Mouse (Mus musculus): ENCODE data around the gene Gdf9. TPM values are rescaled to one million over a fixed set of nuclear protein-coding genes. Genes with fewer than 3 reads are reported as not detected.
A peak's percentile ranks its signal among the peaks of the same experiment; 100 is the strongest.

Gene Gdf9
- polyA plus RNA-seq, 1 experiment: 1.5 TPM

- Histone ChIP-seq H3K27ac (ENCODE audit: control insufficient read depth, insufficient read depth, low read length) (no peak overlapping the region), H3K4me3 (ENCODE audit: control insufficient read depth, insufficient read depth, low read length) (no peak overlapping the region), H3K36me3 (ENCODE audit: control insufficient read depth, insufficient read depth, low read length) (no peaks in the 10 kb centered on the region), H3K4me1 (replicated peaks; ENCODE audit: control insufficient read depth, insufficient read depth, low read length) (peaks cover 9% of the 10 kb centered on the region), H3K27me3 (ENCODE audit: control insufficient read depth, insufficient read depth, low read length) (no peaks in the 10 kb centered on the region)
- TF ChIP-seq CTCF (IDR thresholded peaks at IDR 0.05; ENCODE audit: borderline replicate concordance, control insufficient read depth, extremely low read depth, insufficient read depth, low read length, poor library complexity) (no peak), POLR2A (IDR thresholded peaks at IDR 0.05; ENCODE audit: control insufficient read depth, extremely low read depth, insufficient read depth, low read length, poor library complexity) (no peak)
- no peak for DNase-seq
- WGBS: 55% methylated on average over 8 of the region's 8 CpGs
These were observed 4.7 kb downstream of the Gdf9 start for GRCm38 (mm10) chr11:53435504-53435903.

GRCm38 (mm10) chr11:53436338-53436737 is 5.5 kb downstream of the Gdf9 start:
- Histone ChIP-seq H3K4me3 (ENCODE audit: control insufficient read depth, insufficient read depth, low read length) (no peak overlapping the region), H3K36me3 (ENCODE audit: control insufficient read depth, insufficient read depth, low read length) (no peaks in the 10 kb centered on the region), H3K27ac (ENCODE audit: control insufficient read depth, insufficient read depth, low read length) (no peak overlapping the region), H3K27me3 (ENCODE audit: control insufficient read depth, insufficient read depth, low read length) (no peaks in the 10 kb centered on the region), H3K4me1 (replicated peaks; ENCODE audit: control insufficient read depth, insufficient read depth, low read length) (peaks cover 10% of the 10 kb centered on the region)
- WGBS: 90% methylated on average over 6 of the region's 6 CpGs
- TF ChIP-seq CTCF (IDR thresholded peaks at IDR 0.05; ENCODE audit: borderline replicate concordance, control insufficient read depth, extremely low read depth, insufficient read depth, low read length, poor library complexity): no peak
- no peak for TF ChIP-seq POLR2A (IDR thresholded peaks at IDR 0.05; ENCODE audit: control insufficient read depth, extremely low read depth, insufficient read depth, low read length, poor library complexity)
- DNase-seq: no peak

- H3K4me3 ChIP-seq (ENCODE audit: control insufficient read depth, insufficient read depth, low read length): no peak overlapping the region
- peaks cover 2% of the 10 kb centered on the region; the same call in 1 of the 2 replicates for H3K4me1 ChIP-seq (replicated peaks; ENCODE audit: control insufficient read depth, insufficient read depth, low read length)
- TF ChIP-seq POLR2A (IDR thresholded peaks at IDR 0.05; ENCODE audit: control insufficient read depth, extremely low read depth, insufficient read depth, low read length, poor library complexity) (no peak), CTCF (IDR thresholded peaks at IDR 0.05; ENCODE audit: borderline replicate concordance, control insufficient read depth, extremely low read depth, insufficient read depth, low read length, poor library complexity) (no peak)
- H3K27me3 ChIP-seq (ENCODE audit: control insufficient read depth, insufficient read depth, low read length): no peaks in the 10 kb centered on the region
- no peaks in the 10 kb centered on the region for H3K36me3 ChIP-seq (ENCODE audit: control insufficient read depth, insufficient read depth, low read length)
- H3K27ac ChIP-seq (ENCODE audit: control insufficient read depth, insufficient read depth, low read length): no peak overlapping the region; the same call in 1 of the 2 replicates
- peak; percentile 45 for DNase-seq
- WGBS: under 1% methylated on average over 12 of the region's 12 CpGs
These were observed 11.1 kb downstream of the Gdf9 start for GRCm38 (mm10) chr11:53441921-53442320.

- Histone ChIP-seq H3K4me1 (replicated peaks; ENCODE audit: control insufficient read depth, insufficient read depth, low read length) (peaks cover 2% of the 10 kb centered on the region; the same call in 1 of the 2 replicates), H3K27me3 (ENCODE audit: control insufficient read depth, insufficient read depth, low read length) (no peaks in the 10 kb centered on the region), H3K4me3 (ENCODE audit: control insufficient read depth, insufficient read depth, low read length) (no peak overlapping the region), H3K36me3 (ENCODE audit: control insufficient read depth, insufficient read depth, low read length) (no peaks in the 10 kb centered on the region), H3K27ac (ENCODE audit: control insufficient read depth, insufficient read depth, low read length) (no peak overlapping the region)
- 15% methylated on average over 6 of the region's 6 CpGs for WGBS
- DNase-seq: peak; percentile 50
- TF ChIP-seq CTCF (IDR thresholded peaks at IDR 0.05; ENCODE audit: borderline replicate concordance, control insufficient read depth, extremely low read depth, insufficient read depth, low read length, poor library complexity) (no peak), POLR2A (IDR thresholded peaks at IDR 0.05; ENCODE audit: control insufficient read depth, extremely low read depth, insufficient read depth, low read length, poor library complexity) (no peak)
These were observed 13.0 kb downstream of the Gdf9 start for GRCm38 (mm10) chr11:53443861-53444260.

GRCm38 (mm10) chr11:53445562-53445961 is 14.7 kb downstream of the Gdf9 start:
- DNase-seq: no peak
- Histone ChIP-seq H3K4me3 (ENCODE audit: control insufficient read depth, insufficient read depth, low read length) (no peak overlapping the region), H3K27me3 (ENCODE audit: control insufficient read depth, insufficient read depth, low read length) (no peaks in the 10 kb centered on the region; the same call in 1 of the 2 replicates), H3K36me3 (ENCODE audit: control insufficient read depth, insufficient read depth, low read length) (no peaks in the 10 kb centered on the region), H3K4me1 (replicated peaks; ENCODE audit: control insufficient read depth, insufficient read depth, low read length) (peaks cover 11% of the 10 kb centered on the region), H3K27ac (ENCODE audit: control insufficient read depth, insufficient read depth, low read length) (no peak overlapping the region)
- no peak for TF ChIP-seq CTCF (IDR thresholded peaks at IDR 0.05; ENCODE audit: borderline replicate concordance, control insufficient read depth, extremely low read depth, insufficient read depth, low read length, poor library complexity)
- 97% methylated on average over 13 of the region's 13 CpGs for WGBS

- Histone ChIP-seq H3K4me3 (ENCODE audit: control insufficient read depth, insufficient read depth, low read length) (no peak overlapping the region), H3K27ac (ENCODE audit: control insufficient read depth, insufficient read depth, low read length) (no peak overlapping the region), H3K4me1 (replicated peaks; ENCODE audit: control insufficient read depth, insufficient read depth, low read length) (peaks cover 11% of the 10 kb centered on the region), H3K27me3 (ENCODE audit: control insufficient read depth, insufficient read depth, low read length) (peaks cover 2% of the 10 kb centered on the region), H3K36me3 (ENCODE audit: control insufficient read depth, insufficient read depth, low read length) (no peaks in the 10 kb centered on the region)
- no peak for TF ChIP-seq POLR2A (IDR thresholded peaks at IDR 0.05; ENCODE audit: control insufficient read depth, extremely low read depth, insufficient read depth, low read length, poor library complexity)
- no peak for TF ChIP-seq CTCF (IDR thresholded peaks at IDR 0.05; ENCODE audit: borderline replicate concordance, control insufficient read depth, extremely low read depth, insufficient read depth, low read length, poor library complexity)
- DNase-seq: no peak
- 97% methylated on average over 13 of the region's 13 CpGs for WGBS
These were observed 15.4 kb downstream of the Gdf9 start for GRCm38 (mm10) chr11:53446183-53446582.

GRCm38 (mm10) chr11:53447996-53448395 is 17.2 kb downstream of the Gdf9 start:
- TF ChIP-seq POLR2A (IDR thresholded peaks at IDR 0.05; ENCODE audit: control insufficient read depth, extremely low read depth, insufficient read depth, low read length, poor library complexity): no peak
- TF ChIP-seq CTCF (IDR thresholded peaks at IDR 0.05; ENCODE audit: borderline replicate concordance, control insufficient read depth, extremely low read depth, insufficient read depth, low read length, poor library complexity): no peak
- no peak for DNase-seq
- H3K36me3 ChIP-seq (ENCODE audit: control insufficient read depth, insufficient read depth, low read length): no peaks in the 10 kb centered on the region
- 93% methylated on average over 8 of the region's 8 CpGs for WGBS
- peaks cover 11% of the 10 kb centered on the region for H3K4me1 ChIP-seq (replicated peaks; ENCODE audit: control insufficient read depth, insufficient read depth, low read length)
- peaks cover 4% of the 10 kb centered on the region for H3K27me3 ChIP-seq (ENCODE audit: control insufficient read depth, insufficient read depth, low read length)
- no peak overlapping the region for H3K27ac ChIP-seq (ENCODE audit: control insufficient read depth, insufficient read depth, low read length)
- H3K4me3 ChIP-seq (ENCODE audit: control insufficient read depth, insufficient read depth, low read length): no peak overlapping the region

All from thymus, adult 2 months (tissue).